Mouse (Mus musculus): ENCODE measurements around the gene Tex13c1. TPM values are rescaled to one million over a fixed set of nuclear protein-coding genes. Genes with fewer than 3 reads are reported as not detected.

Gene Tex13c1
- not detected in 2 replicates for total RNA-seq (2014; rRNA removed; ENCODE audit: low replicate concordance)
- polyA plus RNA-seq (2015; fragmentation: Nextera tagmentation; extraction: Ambion mirVana), result not detected in 2 replicates

- H3K9ac ChIP-seq (replicated peaks; ENCODE audit: low read depth, low read length), result no peak within 1 kb of the TSS
- H3K36me3 ChIP-seq (replicated peaks; ENCODE audit: control insufficient read depth, insufficient read depth, low read length), result no peaks in the 10 kb centered on the region
- no peak for DNase-seq (ENCODE audit: low spot score)
- no peaks in the 10 kb centered on the region for H3K27me3 ChIP-seq (ENCODE audit: control insufficient read depth, insufficient read depth, low read length)
- no peak within 1 kb of the TSS for H3K27ac ChIP-seq (ENCODE audit: low read depth)
- H3K4me3 ChIP-seq (ENCODE audit: low read depth, low read length), result no peak within 1 kb of the TSS
- 60% methylated on average over 3 of the region's 3 CpGs for WGBS
- TF ChIP-seq EP300 (IDR thresholded peaks at IDR 0.05; ENCODE audit: low read depth), result no peak
- no peak for TF ChIP-seq CTCF (IDR thresholded peaks at IDR 0.05; ENCODE audit: low read depth)
- ATAC-seq (ENCODE audit: insufficient read depth, low read depth), result no peak
- H3K4me2 ChIP-seq (ENCODE audit: low read depth, low read length), result no peak within 1 kb of the TSS
- H3K9me3 ChIP-seq (replicated peaks; ENCODE audit: control insufficient read depth, low read length), result no peaks in the 10 kb centered on the region
- H3K4me1 ChIP-seq (ENCODE audit: control insufficient read depth, insufficient read depth), result no peaks in the 10 kb centered on the region
These were observed at the start of gene Tex13c1 for GRCm38 (mm10) chrX:43590860-43591259. Gene Tex13c1 (plus strand): TSS chrX:43591160.

Other genes starting within 250 kb of the Tex13c1 start
- not detected in 2 replicates for gene Tenm1, start 162.0 kb upstream of the Tex13c1 start, total RNA-seq (2014; rRNA removed; ENCODE audit: low replicate concordance)
- gene Tenm1, start 162.0 kb upstream of the Tex13c1 start, polyA plus RNA-seq (2015; fragmentation: Nextera tagmentation; extraction: Ambion mirVana), result not detected in 2 replicates